Mouse (Mus musculus) hematopoietic stem cell, adult 5-6 weeks (primary cell): ENCODE results near the gene Ppp1r12a. TPM values are rescaled to one million over a fixed set of nuclear protein-coding genes. Genes with fewer than 3 reads are reported as not detected.

Experiments used
- ATAC-seq, 2 experiments: fragments of 125-278 bp in 1 of 2; replicated peaks in 1 of 2; 2 replicates each; pipeline ENCODE4 v1.8.0; 2016 to 2017; ENCODE audit warnings: inconsistent platforms in 2 of 2, mild to moderate bottlenecking in 2 of 2, moderate number of reproducible peaks in 2 of 2, low read depth in 1 of 2, moderate TSS enrichment in 1 of 2; ENCODE audit not compliant: low FRiP score in 2 of 2, poor library complexity in 2 of 2, severe bottlenecking in 2 of 2, insufficient read depth in 1 of 2, low TSS enrichment in 1 of 2
- total RNA-seq: library from RNA; stranded (forward); fragments of 172-1452, 232-1000 nt; gene quantifications from 2 replicates; pipeline ENCODE4 v1.2.3, GENCODE M21; 2017

Gene Ppp1r12a
- total RNA-seq, 1 experiment from 2014 or later, result 188 TPM

GRCm38 (mm10) chr10:108298261-108298660, 136.3 kb downstream of the Ppp1r12a start:
- no peak for ATAC-seq

GRCm38 (mm10) chr10:108298841-108299545, 137.0 kb downstream of the Ppp1r12a start:
- ATAC-seq, result no peak

- ATAC-seq, result no peak
Measured at GRCm38 (mm10) chr10:108299828-108300227, 137.8 kb downstream of the Ppp1r12a start.

GRCm38 (mm10) chr10:108300843-108301242, 138.8 kb downstream of the Ppp1r12a start:
- ATAC-seq, result peak; percentile 91

GRCm38 (mm10) chr10:108307772-108308171, 145.8 kb downstream of the Ppp1r12a start:
- no peak for ATAC-seq

GRCm38 (mm10) chr10:108310195-108310594, 148.2 kb downstream of the Ppp1r12a start:
- ATAC-seq, result no peak

- ATAC-seq, result no peak
Measured at GRCm38 (mm10) chr10:108311396-108311795, 149.4 kb downstream of the Ppp1r12a start.

- no peak for ATAC-seq
Measured at GRCm38 (mm10) chr10:108313845-108314244, 151.9 kb downstream of the Ppp1r12a start.

- ATAC-seq, result no peak
Measured at GRCm38 (mm10) chr10:108314396-108314795, 152.4 kb downstream of the Ppp1r12a start.

- no peak for ATAC-seq
Measured at GRCm38 (mm10) chr10:108315236-108315635, 153.2 kb downstream of the Ppp1r12a start.

GRCm38 (mm10) chr10:108328356-108328755, 166.4 kb downstream of the Ppp1r12a start:
- no peak for ATAC-seq

GRCm38 (mm10) chr10:108328983-108329382, 167.0 kb downstream of the Ppp1r12a start:
- no peak for ATAC-seq

- ATAC-seq, result no peak
Measured at GRCm38 (mm10) chr10:108329771-108330170, 167.8 kb downstream of the Ppp1r12a start.

GRCm38 (mm10) chr10:108330964-108331363, 169.0 kb downstream of the Ppp1r12a start:
- ATAC-seq, result no peak

GRCm38 (mm10) chr10:108331784-108332561, 170.0 kb downstream of the Ppp1r12a start, which contains the start of gene Pawr:
Gene Pawr (plus strand): TSS chr10:108332121.
- ATAC-seq, result peak; percentile 23 to 33; a peak in 3 of 4 replicates

GRCm38 (mm10) chr10:108332571-108333541, 170.9 kb downstream of the Ppp1r12a start:
- peak; percentile 18 to 43; a peak in 2 of 4 replicates for ATAC-seq

- no peak for ATAC-seq
Measured at GRCm38 (mm10) chr10:108333642-108334041, 171.6 kb downstream of the Ppp1r12a start.
